Mouse (Mus musculus) small intestine, adult 2 months (tissue): Measurements from ENCODE around the gene Olfr111. TPM values are rescaled to one million over a fixed set of nuclear protein-coding genes. Genes with fewer than 3 reads are reported as not detected.

ENCODE experiments used
- H3K27ac ChIP-seq: fragments of 200-500 bp; 2 replicates; pipeline ENCODE4 v1.5.1; 2012; ENCODE audit warnings: low read depth, low read length, control low read depth, inconsistent platforms; ENCODE audit not compliant: insufficient read depth
- H3K27me3 ChIP-seq: fragments of 200-500 bp; 2 replicates; pipeline ENCODE4 v1.6.1; 2012; ENCODE audit warnings: mild to moderate bottlenecking, moderate library complexity, low read length, inconsistent platforms; ENCODE audit not compliant: control insufficient read depth, insufficient read depth
- H3K36me3 ChIP-seq: fragments of 200-500 bp; 2 replicates; pipeline ENCODE4 v1.6.1; 2012; ENCODE audit warnings: mild to moderate bottlenecking, low read length, control low read depth, inconsistent platforms; ENCODE audit not compliant: control insufficient read depth, insufficient read depth
- H3K4me1 ChIP-seq: fragments of 200-500 bp; 2 replicates; pipeline ENCODE4 v1.6.1; 2012; ENCODE audit warnings: low read length, inconsistent platforms, mixed read lengths; ENCODE audit not compliant: control insufficient read depth, insufficient read depth, insufficient read length
- H3K4me3 ChIP-seq: fragments of 200-500 bp; 2 replicates; pipeline ENCODE4 v1.5.1; 2012; ENCODE audit warnings: low read depth, mild to moderate bottlenecking, control low read depth, inconsistent platforms, low read length, moderate library complexity
- CTCF ChIP-seq: fragments of 200-500 bp; IDR thresholded peaks from 2 replicates; pipeline ENCODE4 v1.5.1; 2012; ENCODE audit warnings: low read depth, mild to moderate bottlenecking, control low read depth, inconsistent platforms, low read length, moderate library complexity, mixed read lengths; ENCODE audit not compliant: insufficient replicate concordance, insufficient read length; ENCODE audit errors: extremely low read depth
- POLR2A ChIP-seq: fragments of 200-500 bp; IDR thresholded peaks from 2 replicates; pipeline ENCODE4 v1.6.1; 2012; ENCODE audit warnings: low read depth, mild to moderate bottlenecking, control low read depth, inconsistent platforms, low read length, moderate library complexity
- WGBS: fragments of 180-500 bp; shearing (Covaris S2); methylation state at CpG from one replicate; pipeline ENCODE4 v1.1.7; 2018; 5-methylcytosine and 5-hydroxymethylcytosine counted together
- polyA plus RNA-seq: library from polyadenylated mRNA; depleted of rRNA; stranded (reverse); fragments of >200 nt; gene quantifications from 2 replicates; pipeline ENCODE4 v1.2.3, GENCODE M21; 2012; rRNA removed

Gene Olfr111
- polyA plus RNA-seq, 1 experiment = not detected

- Histone ChIP-seq H3K4me3 (no peak overlapping the region), H3K27ac (no peak overlapping the region), H3K27me3 (no peaks in the 10 kb centered on the region), H3K36me3 (no peaks in the 10 kb centered on the region), H3K4me1 (no peaks in the 10 kb centered on the region)
- 82% methylated on average over 4 of the region's 4 CpGs for WGBS
- TF ChIP-seq CTCF (no peak), POLR2A (no peak)
Measured at GRCm38 (mm10) chr17:37541454-37542119, 33.8 kb downstream of the Olfr111 start.

GRCm38 (mm10) chr17:37543800-37544435, 36.1 kb downstream of the Olfr111 start:
- 58% methylated on average over 3 of the region's 3 CpGs for WGBS
- TF ChIP-seq CTCF (no peak), POLR2A (no peak)
- Histone ChIP-seq H3K4me3 (no peak overlapping the region), H3K27me3 (no peaks in the 10 kb centered on the region), H3K4me1 (no peaks in the 10 kb centered on the region), H3K27ac (no peak overlapping the region), H3K36me3 (no peaks in the 10 kb centered on the region)

DNA sequence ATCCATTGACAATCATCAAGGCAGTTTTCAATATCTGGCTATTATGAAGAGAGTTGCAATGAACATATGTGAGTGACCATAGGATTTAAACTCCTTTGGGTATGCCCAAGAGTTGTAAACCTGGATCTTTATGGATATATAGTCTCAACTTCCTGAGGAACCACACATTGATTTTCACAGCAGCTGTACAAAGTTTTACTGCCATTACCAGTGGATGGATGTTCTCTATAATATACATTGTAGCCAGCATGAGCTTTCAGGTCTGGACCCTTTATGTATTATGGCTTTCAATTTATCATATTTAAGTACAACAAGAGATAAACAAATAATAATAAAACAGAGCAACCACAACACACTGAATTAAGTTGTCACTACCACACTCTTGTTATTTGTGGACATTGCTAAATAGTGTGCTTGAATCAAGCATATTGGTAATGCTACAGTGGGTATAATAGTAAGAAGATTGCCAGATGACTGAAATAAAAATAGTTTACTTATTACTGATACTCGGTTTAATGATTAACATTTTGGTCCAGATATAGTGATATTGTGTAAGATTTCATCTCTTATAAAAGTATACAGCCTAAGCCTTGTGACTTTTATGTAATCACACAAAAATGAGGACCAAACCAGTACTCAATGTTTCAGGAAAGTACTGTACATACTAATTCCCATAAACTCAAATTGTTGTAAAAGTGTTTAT, 51.2 kb downstream of the Olfr111 start:
- 16% methylated on average over 1 of the region's 1 CpGs for WGBS
- Histone ChIP-seq H3K4me1 (no peaks in the 10 kb centered on the region), H3K36me3 (no peaks in the 10 kb centered on the region), H3K27me3 (no peaks in the 10 kb centered on the region), H3K4me3 (no peak overlapping the region), H3K27ac (no peak overlapping the region)
- TF ChIP-seq CTCF (no peak), POLR2A (no peak)

- H3K27ac ChIP-seq = no peak within 1 kb of the TSS
- H3K4me1 ChIP-seq = no peaks in the 10 kb centered on the region
- TF ChIP-seq POLR2A (no peak), CTCF (no peak)
- H3K36me3 ChIP-seq = no peaks in the 10 kb centered on the region
- no peaks in the 10 kb centered on the region for H3K27me3 ChIP-seq
- H3K4me3 ChIP-seq = no peak within 1 kb of the TSS
Measured at GRCm38 (mm10) chr17:37569351-37569750, 61.5 kb downstream of the Olfr111 start, which contains the start of gene Olfr112. TSS of gene Olfr112 (minus strand) at chr17:37569451.

DNA sequence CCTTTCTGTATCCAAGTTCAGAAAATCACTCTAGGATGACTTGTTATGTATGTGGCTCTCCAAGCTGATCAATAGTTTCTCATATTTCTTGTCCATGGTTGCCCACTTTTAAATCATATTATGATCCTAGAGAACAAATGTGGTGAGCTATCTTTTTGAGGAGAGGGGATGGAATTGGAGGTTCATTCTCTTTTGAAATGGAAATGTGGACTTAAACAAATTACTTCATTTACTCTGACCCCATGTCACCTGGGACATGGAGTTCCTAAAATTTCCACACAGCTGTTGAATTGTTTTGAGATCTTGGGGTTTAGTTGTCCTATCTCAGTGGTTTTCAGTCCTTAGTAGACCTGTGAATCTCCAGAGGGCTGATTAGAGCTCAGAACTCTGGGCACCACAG, 69.7 kb downstream of the Olfr111 start, which contains the start of gene Olfr113:
TSS of gene Olfr113 (minus strand) at position 101 of the 400 bp plus-strand sequence.
- Histone ChIP-seq H3K27ac (no peak within 1 kb of the TSS), H3K4me3 (no peak within 1 kb of the TSS), H3K4me1 (no peaks in the 10 kb centered on the region), H3K36me3 (no peaks in the 10 kb centered on the region), H3K27me3 (no peaks in the 10 kb centered on the region)
- no peak for TF ChIP-seq POLR2A
- no peak for TF ChIP-seq CTCF

Other genes with a start within 250 kb of the Olfr111 start
- not detected in 2 replicates for gene Olfr98, start 244.3 kb upstream of the Olfr111 start, polyA plus RNA-seq
- gene H2-M3, start 237.8 kb upstream of the Olfr111 start, polyA plus RNA-seq = 3.1 and 4.0 TPM in 2 replicates
- gene Olfr99, start 224.6 kb upstream of the Olfr111 start, polyA plus RNA-seq = not detected in 2 replicates
- gene Olfr101, start 203.7 kb upstream of the Olfr111 start, polyA plus RNA-seq = not detected in 2 replicates
- gene Olfr102, start 191.0 kb upstream of the Olfr111 start, polyA plus RNA-seq = not detected in 2 replicates
- gene Olfr103, start 168.3 kb upstream of the Olfr111 start, polyA plus RNA-seq = not detected in 2 replicates
- gene Olfr104-ps, start 148.4 kb upstream of the Olfr111 start, polyA plus RNA-seq = not detected in 2 replicates
- not detected in 2 replicates for gene Olfr105-ps, start 129.0 kb upstream of the Olfr111 start, polyA plus RNA-seq
- gene Olfr106-ps, start 117.6 kb upstream of the Olfr111 start, polyA plus RNA-seq = not detected in 2 replicates
- not detected in 2 replicates for gene Olfr107, start 108.8 kb upstream of the Olfr111 start, polyA plus RNA-seq
- not detected in 2 replicates for gene Olfr108, start 62.5 kb upstream of the Olfr111 start, polyA plus RNA-seq
- gene Olfr109, start 49.1 kb upstream of the Olfr111 start, polyA plus RNA-seq = not detected in 2 replicates
- 0.80 and 0.93 TPM in 2 replicates for gene H2-M2, start 24.5 kb upstream of the Olfr111 start, polyA plus RNA-seq
- not detected in 2 replicates for gene Olfr110, start 15.6 kb upstream of the Olfr111 start, polyA plus RNA-seq
- gene Olfr112, start 61.4 kb downstream of the Olfr111 start, polyA plus RNA-seq = not detected in 2 replicates
- gene Olfr113, start 69.6 kb downstream of the Olfr111 start, polyA plus RNA-seq = not detected in 2 replicates
- gene Olfr114, start 84.7 kb downstream of the Olfr111 start, polyA plus RNA-seq = not detected in 2 replicates
- not detected in 2 replicates for gene Olfr115, start 119.1 kb downstream of the Olfr111 start, polyA plus RNA-seq
- not detected in 2 replicates for gene Olfr116, start 119.2 kb downstream of the Olfr111 start, polyA plus RNA-seq
- gene Olfr117, start 155.8 kb downstream of the Olfr111 start, polyA plus RNA-seq = not detected in 2 replicates
- gene Olfr118, start 159.0 kb downstream of the Olfr111 start, polyA plus RNA-seq = not detected in 2 replicates
- not detected in 2 replicates for gene Olfr119, start 188.5 kb downstream of the Olfr111 start, polyA plus RNA-seq
- gene Olfr120, start 213.8 kb downstream of the Olfr111 start, polyA plus RNA-seq = not detected in 2 replicates
- not detected in 2 replicates for gene Olfr121, start 240.8 kb downstream of the Olfr111 start, polyA plus RNA-seq